Mouse (Mus musculus): ENCODE measurements around the gene Zscan5b.

- TF ChIP-seq POLR2A (IDR thresholded peaks at IDR 0.05; ENCODE audit: insufficient read depth, low read depth, low read length) (no peak), CTCF (IDR thresholded peaks at IDR 0.05) (no peak), EP300 (IDR thresholded peaks at IDR 0.05; ENCODE audit: insufficient read depth, low read depth, low read length) (no peak)
Observed at GRCm38 (mm10) chr7:6284442-6285012, 62.4 kb downstream of the Zscan5b start.
